Mouse (Mus musculus) liver, embryonic 11.5 days (tissue): Measurements from ENCODE around the gene Avpr1b. TPM values are rescaled to one million over a fixed set of nuclear protein-coding genes. Genes with fewer than 3 reads are reported as not detected.

Experiments
- ATAC-seq: fragments of 200-750 bp; cut with Nextera tagmentation; replicated peaks from 2 replicates; pipeline ENCODE4 v1.8.0; 2017; ENCODE audit warnings: moderate number of reproducible peaks, mild to moderate bottlenecking, moderate TSS enrichment, moderate library complexity; ENCODE audit not compliant: low FRiP score
- DNase-seq: peaks from one replicate; pipeline ENCODE4 v3.0.0-alpha.2; 2017; ENCODE audit warnings: low spot score
- H3K27ac ChIP-seq: fragments of 300-500 bp; sonication (generic); 2 replicates; pipeline ENCODE4 v1.5.1; 2014; ENCODE audit warnings: mild to moderate bottlenecking, low read depth, low read length, control low read depth
- H3K27me3 ChIP-seq: fragments of 300-500 bp; sonication (generic); replicated peaks from 2 replicates; pipeline ENCODE4 v1.6.1; 2014; ENCODE audit warnings: low read length, mixed read lengths; ENCODE audit not compliant: control insufficient read depth, insufficient read depth
- H3K36me3 ChIP-seq: fragments of 300-500 bp; sonication (generic); 2 replicates; pipeline ENCODE4 v1.6.1; 2014; ENCODE audit warnings: mild to moderate bottlenecking, low read length, moderate library complexity, mixed read lengths; ENCODE audit not compliant: control insufficient read depth, insufficient read depth
- H3K4me1 ChIP-seq: fragments of 300-500 bp; sonication (generic); replicated peaks from 2 replicates; pipeline ENCODE4 v1.6.1; 2014; ENCODE audit warnings: low read length, mixed read lengths; ENCODE audit not compliant: control insufficient read depth, insufficient read depth
- H3K4me2 ChIP-seq: fragments of 300-500 bp; sonication (generic); 2 replicates; pipeline ENCODE4 v1.6.1; 2014; ENCODE audit warnings: mild to moderate bottlenecking, control low read depth, moderate library complexity
- H3K4me3 ChIP-seq: fragments of 300-500 bp; sonication (generic); 2 replicates; pipeline ENCODE4 v1.5.1; 2014; ENCODE audit warnings: low read depth, low read length, control low read depth
- H3K9ac ChIP-seq: fragments of 300-500 bp; sonication (generic); 2 replicates; pipeline ENCODE4 v1.6.1; 2014; ENCODE audit warnings: low read depth, low read length, control low read depth
- H3K9me3 ChIP-seq: fragments of 300-500 bp; sonication (generic); 2 replicates; pipeline ENCODE4 v1.6.1; 2016; ENCODE audit warnings: low read length, inconsistent platforms, mixed read lengths; ENCODE audit not compliant: control insufficient read depth
- WGBS: fragments of 180-500 bp; shearing (Covaris S2); extraction: QIAGEN DNeasy Blood & Tissue Kit; methylation state at CpG from one replicate; pipeline ENCODE4 v1.1.7; 2014; 5-methylcytosine and 5-hydroxymethylcytosine counted together
- polyA plus RNA-seq: library from polyadenylated mRNA; unstranded; fragments of >200 nt; fragmentation: Nextera tagmentation; extraction: Ambion mirVana; gene quantifications from 2 replicates; pipeline ENCODE4 v1.2.1, GENCODE M21; 2014

Gene Avpr1b
- polyA plus RNA-seq, 1 experiment from 2014 or later = not detected

- H3K4me3 ChIP-seq = no peak overlapping the region
- DNase-seq (no peak), ATAC-seq (no peak)
- no peaks in the 10 kb centered on the region for H3K9me3 ChIP-seq
- no peak overlapping the region for H3K9ac ChIP-seq
- H3K4me1 ChIP-seq = no peaks in the 10 kb centered on the region
- WGBS = 74% methylated on average over 11 of the region's 12 CpGs
- no peak overlapping the region for H3K4me2 ChIP-seq
- H3K36me3 ChIP-seq = no peaks in the 10 kb centered on the region
- H3K27me3 ChIP-seq = no peaks in the 10 kb centered on the region
- no peak overlapping the region for H3K27ac ChIP-seq
These were observed 53.8 kb downstream of the Avpr1b start for GRCm38 (mm10) chr1:131652670-131653443.

GRCm38 (mm10) chr1:131655601-131656000 lies 56.6 kb downstream of the Avpr1b start:
- DNase-seq = no peak
- Histone ChIP-seq H3K4me3 (no peak overlapping the region), H3K36me3 (no peaks in the 10 kb centered on the region), H3K9ac (no peak overlapping the region), H3K4me1 (no peaks in the 10 kb centered on the region), H3K4me2 (no peak overlapping the region), H3K27ac (no peak overlapping the region), H3K27me3 (no peaks in the 10 kb centered on the region), H3K9me3 (no peaks in the 10 kb centered on the region)
- no peak for ATAC-seq
- WGBS = 79% methylated on average over 6 of the region's 6 CpGs

- 0 out of 2 replicates have a peak overlapping the region, but pooled peaks have one; percentile 0 for H3K4me3 ChIP-seq
- H3K9me3 ChIP-seq = no peaks in the 10 kb centered on the region
- H3K27ac ChIP-seq = no peak overlapping the region
- H3K36me3 ChIP-seq = no peaks in the 10 kb centered on the region
- H3K4me1 ChIP-seq = no peaks in the 10 kb centered on the region
- DNase-seq (peak; percentile 82), ATAC-seq (peak; percentile 79)
- no peak overlapping the region for H3K9ac ChIP-seq
- H3K4me2 ChIP-seq = peak overlapping the region; percentile 53
- WGBS = 0% methylated on average over 11 of the region's 11 CpGs
- H3K27me3 ChIP-seq = no peaks in the 10 kb centered on the region
These were observed 58.9 kb downstream of the Avpr1b start for GRCm38 (mm10) chr1:131657945-131658354.

GRCm38 (mm10) chr1:131659512-131660085 lies 60.6 kb downstream of the Avpr1b start:
- no peaks in the 10 kb centered on the region for H3K4me1 ChIP-seq
- ATAC-seq (no peak), DNase-seq (no peak)
- H3K9ac ChIP-seq = no peak overlapping the region
- 74% methylated on average over 5 of the region's 5 CpGs for WGBS
- no peaks in the 10 kb centered on the region for H3K9me3 ChIP-seq
- no peak overlapping the region for H3K4me3 ChIP-seq
- H3K4me2 ChIP-seq = no peak overlapping the region
- H3K36me3 ChIP-seq = no peaks in the 10 kb centered on the region
- no peaks in the 10 kb centered on the region for H3K27me3 ChIP-seq
- no peak overlapping the region for H3K27ac ChIP-seq

- 81% methylated on average over 2 of the region's 2 CpGs for WGBS
- Histone ChIP-seq H3K27me3 (no peaks in the 10 kb centered on the region), H3K36me3 (no peaks in the 10 kb centered on the region), H3K9ac (no peak overlapping the region), H3K4me3 (no peak overlapping the region), H3K4me2 (no peak overlapping the region), H3K27ac (no peak overlapping the region), H3K4me1 (no peaks in the 10 kb centered on the region), H3K9me3 (no peaks in the 10 kb centered on the region)
- DNase-seq (no peak), ATAC-seq (no peak)
These were observed 61.2 kb downstream of the Avpr1b start for GRCm38 (mm10) chr1:131660266-131660665.

GRCm38 (mm10) chr1:131660716-131661472 lies 61.9 kb downstream of the Avpr1b start:
- no peak for ATAC-seq
- H3K27ac ChIP-seq = no peak overlapping the region
- H3K9me3 ChIP-seq = no peaks in the 10 kb centered on the region
- H3K27me3 ChIP-seq = no peaks in the 10 kb centered on the region
- no peak overlapping the region for H3K4me3 ChIP-seq
- WGBS = 64% methylated on average over 7 of the region's 7 CpGs
- no peaks in the 10 kb centered on the region for H3K36me3 ChIP-seq
- H3K9ac ChIP-seq = no peak overlapping the region
- no peak for DNase-seq
- no peak overlapping the region for H3K4me2 ChIP-seq
- no peaks in the 10 kb centered on the region for H3K4me1 ChIP-seq

Other genes with a start within 250 kb of the Avpr1b start
- gene Srgap2, start 71.9 kb upstream of the Avpr1b start, polyA plus RNA-seq = 16.1 and 17.3 TPM in 2 replicates
- 4.8 and 4.9 TPM in 2 replicates for gene Fam72a, start 71.3 kb upstream of the Avpr1b start, polyA plus RNA-seq
- 9.3 and 10.6 TPM in 2 replicates for gene Ctse, start 39.1 kb downstream of the Avpr1b start, polyA plus RNA-seq
- gene Rab7b, start 89.5 kb downstream of the Avpr1b start, polyA plus RNA-seq = 0.53 and 1.1 TPM in 2 replicates
- gene Slc26a9, start 144.8 kb downstream of the Avpr1b start, polyA plus RNA-seq = not detected in 2 replicates
- gene Pm20d1, start 198.1 kb downstream of the Avpr1b start, polyA plus RNA-seq = 2.8 and 4.6 TPM in 2 replicates
- 5.2 and 5.6 TPM in 2 replicates for gene Slc41a1, start 228.3 kb downstream of the Avpr1b start, polyA plus RNA-seq